Mouse (Mus musculus): Measurements from ENCODE around the gene Olfr986.

Olfr986 gene

DNA sequence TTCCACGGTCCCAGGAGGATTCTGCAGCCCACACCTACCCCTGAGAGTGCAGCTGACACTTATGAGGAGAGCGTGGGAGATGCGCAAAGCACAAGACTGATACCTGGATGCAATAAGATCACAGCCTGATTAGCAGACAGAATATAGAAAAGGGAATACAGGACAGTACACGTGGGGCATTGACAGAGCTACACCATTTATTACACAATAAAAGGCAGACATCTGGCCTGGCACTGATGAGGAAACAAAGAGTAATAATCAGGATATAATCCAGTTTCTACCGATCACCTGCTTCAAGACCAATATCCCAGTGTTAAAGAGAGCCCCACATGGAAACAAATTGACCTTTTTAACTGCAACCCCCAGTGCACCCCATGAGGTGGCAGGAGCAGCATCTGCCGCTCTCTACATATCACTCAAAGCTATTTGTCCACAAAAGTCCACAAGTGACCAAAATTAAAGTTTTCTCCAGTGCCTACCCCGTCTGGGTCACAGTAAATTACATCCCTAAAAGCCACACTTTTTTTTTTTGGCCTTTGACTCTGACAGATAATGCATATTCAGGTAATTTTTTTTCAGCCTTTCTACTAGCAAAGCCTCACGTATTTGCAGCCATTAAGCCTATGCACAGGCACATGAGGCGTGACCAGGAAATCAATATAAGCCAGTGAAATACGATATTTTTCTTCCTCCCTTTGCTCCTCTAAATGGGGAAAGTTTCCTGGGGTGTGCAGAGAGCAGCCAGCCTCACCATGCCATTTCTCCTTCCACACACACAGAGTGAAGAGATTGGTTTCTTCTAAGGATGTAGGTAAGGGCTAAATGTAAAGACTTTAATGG, 53.7 kb downstream of the Olfr986 start:
- DNase-seq (ENCODE audit: low read depth in 2 of 2, low spot score in 2 of 2) = no peak

- DNase-seq (ENCODE audit: low read depth in 2 of 2, low spot score in 2 of 2) = no peak
Observed at GRCm38 (mm10) chr9:40235220-40235619, 54.5 kb downstream of the Olfr986 start.
